Mouse (Mus musculus): ENCODE data around the gene Ifitm2.

Ifitm2 gene

GRCm38 (mm10) chr7:140967862-140968591 is 12.2 kb upstream of the Ifitm2 start:
- no peak for DNase-seq

GRCm38 (mm10) chr7:140966921-140967320 is 11.1 kb upstream of the Ifitm2 start, which contains the start of gene Ifitm1:
TSS of gene Ifitm1 (plus strand) at chr7:140967221.
- DNase-seq, result no peak

DNA sequence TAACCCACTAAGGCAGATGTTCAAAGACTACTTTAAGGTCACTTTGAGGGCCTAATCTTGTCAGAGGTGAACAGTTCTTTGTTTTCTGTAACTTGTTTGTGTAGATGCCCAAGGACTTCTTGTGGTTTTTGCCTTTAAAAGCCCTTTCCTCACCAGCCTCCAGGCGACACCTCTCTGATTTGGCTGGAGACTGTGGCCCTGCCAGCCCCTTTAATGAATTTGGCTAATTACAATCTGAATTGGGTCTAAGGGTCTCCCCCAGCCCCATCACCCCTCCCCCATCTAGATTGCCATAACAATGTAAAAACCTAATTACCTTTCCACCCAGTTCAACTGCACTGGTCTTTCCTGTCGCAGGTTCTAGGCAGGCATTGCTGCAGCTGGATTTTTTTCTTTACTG is 6.9 kb upstream of the Ifitm2 start:
- no peak for DNase-seq

GRCm38 (mm10) chr7:140961416-140961815 is 5.6 kb upstream of the Ifitm2 start:
- no peak for DNase-seq

GRCm38 (mm10) chr7:140960026-140960425 is 4.2 kb upstream of the Ifitm2 start:
- DNase-seq, result no peak

- DNase-seq, result peak; percentile 18 to 29
These were observed 3.6 kb upstream of the Ifitm2 start for GRCm38 (mm10) chr7:140959181-140959901.

DNA sequence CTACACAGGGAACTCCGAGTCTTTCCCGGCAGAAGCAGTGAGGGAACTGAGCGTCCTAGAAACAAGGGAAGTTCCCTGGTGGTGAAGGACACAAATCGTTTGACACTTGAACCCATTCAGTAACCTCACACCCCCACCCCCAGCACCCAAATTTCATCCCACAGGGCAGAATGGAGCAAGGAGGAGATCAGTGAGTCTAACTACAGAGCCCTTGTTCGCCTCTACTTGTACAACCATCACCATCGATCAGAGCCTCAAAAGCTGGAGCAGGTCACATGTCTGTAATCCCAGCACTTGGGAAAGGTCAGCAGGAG is 726 bp upstream of the Ifitm2 start:
- DNase-seq, result no peak

GRCm38 (mm10) chr7:140955342-140955741 is 445 bp downstream of the Ifitm2 start:
- DNase-seq, result no peak

DNA sequence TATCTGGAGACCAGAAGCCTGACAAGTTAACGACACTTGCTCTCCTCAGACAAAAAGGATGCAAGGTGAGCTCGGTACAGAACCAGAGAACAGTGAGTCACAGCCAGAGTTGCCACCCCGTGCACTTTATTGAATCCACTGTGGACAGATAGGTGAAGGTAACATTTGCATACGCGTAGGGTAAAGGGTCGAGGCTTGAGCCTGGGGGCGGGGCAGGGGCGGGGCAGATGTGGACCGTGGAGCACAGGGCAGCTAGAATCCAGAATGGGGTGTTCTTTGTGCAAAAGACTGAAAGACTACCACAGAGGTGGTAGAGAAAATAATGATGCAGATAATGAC is 1.1 kb downstream of the Ifitm2 start:
- DNase-seq, result no peak

DNA sequence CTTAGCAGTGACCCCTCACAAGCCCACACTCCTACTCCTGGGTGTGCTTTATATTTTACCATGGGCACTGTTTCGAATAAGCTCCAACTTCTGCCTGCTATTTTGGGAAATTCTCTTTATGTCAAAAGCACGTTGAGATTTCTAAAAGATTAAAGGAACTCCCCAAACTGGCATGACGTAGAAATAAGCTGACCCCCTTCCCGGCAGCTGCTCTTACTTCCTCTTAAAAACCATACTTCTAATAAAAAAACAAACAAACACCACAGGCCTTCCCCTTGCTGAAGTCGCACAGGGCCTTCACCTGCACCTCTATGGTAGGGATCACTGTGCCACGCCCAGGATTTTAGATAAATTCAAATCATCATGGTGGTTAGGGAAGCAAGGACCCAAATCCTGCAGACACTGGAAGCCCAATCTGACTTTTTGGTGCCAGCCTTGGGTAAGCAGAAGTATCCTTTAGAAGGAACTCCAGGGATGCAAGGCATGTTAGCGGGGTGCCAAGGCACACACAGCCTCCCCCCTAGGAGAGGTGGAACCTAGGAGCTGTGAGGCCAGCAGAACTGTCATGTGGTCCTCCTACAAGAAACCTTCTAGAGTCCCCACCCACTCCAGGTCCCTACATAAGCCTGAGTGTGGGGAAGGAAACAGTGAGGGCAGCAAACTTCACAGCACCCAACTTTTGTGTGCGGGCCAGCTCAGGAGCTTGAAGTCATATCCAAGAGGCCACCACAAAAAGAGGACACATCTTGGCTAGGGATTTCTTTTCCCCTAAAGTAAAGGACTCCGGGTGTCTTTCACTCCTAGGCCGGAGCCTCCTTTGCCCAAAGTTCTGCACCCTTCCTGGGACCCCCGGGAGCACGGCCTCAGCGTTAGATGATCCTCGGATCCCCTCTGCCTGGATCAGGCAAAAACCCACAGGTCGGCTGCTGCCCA is 1.7 kb downstream of the Ifitm2 start:
- no peak for DNase-seq

- DNase-seq, result no peak
These were observed 2.7 kb downstream of the Ifitm2 start for GRCm38 (mm10) chr7:140953133-140953532.

- DNase-seq, result no peak
These were observed 3.3 kb downstream of the Ifitm2 start for GRCm38 (mm10) chr7:140952441-140952840.

DNA sequence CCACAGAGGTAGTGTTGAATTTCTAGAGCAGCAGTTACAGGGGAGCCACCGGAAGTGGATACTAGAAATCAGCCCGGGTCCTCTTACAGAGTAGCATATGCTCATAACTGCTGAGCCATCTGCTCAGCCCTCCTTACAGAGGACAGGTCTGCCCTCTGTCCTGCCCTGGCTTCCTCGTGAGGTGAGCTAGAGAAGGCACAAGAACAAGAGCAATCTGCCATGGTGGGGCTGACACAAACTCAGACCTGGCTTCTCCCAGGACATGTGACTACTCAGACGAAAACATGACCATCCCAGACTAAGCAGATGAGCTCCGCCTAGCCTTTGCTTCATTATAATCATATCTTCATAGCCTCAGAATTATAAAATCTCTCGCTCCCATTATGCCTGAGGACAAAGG is 4.0 kb downstream of the Ifitm2 start:
- DNase-seq, result no peak

GRCm38 (mm10) chr7:140951051-140951450 is 4.7 kb downstream of the Ifitm2 start:
- DNase-seq, result no peak

DNA sequence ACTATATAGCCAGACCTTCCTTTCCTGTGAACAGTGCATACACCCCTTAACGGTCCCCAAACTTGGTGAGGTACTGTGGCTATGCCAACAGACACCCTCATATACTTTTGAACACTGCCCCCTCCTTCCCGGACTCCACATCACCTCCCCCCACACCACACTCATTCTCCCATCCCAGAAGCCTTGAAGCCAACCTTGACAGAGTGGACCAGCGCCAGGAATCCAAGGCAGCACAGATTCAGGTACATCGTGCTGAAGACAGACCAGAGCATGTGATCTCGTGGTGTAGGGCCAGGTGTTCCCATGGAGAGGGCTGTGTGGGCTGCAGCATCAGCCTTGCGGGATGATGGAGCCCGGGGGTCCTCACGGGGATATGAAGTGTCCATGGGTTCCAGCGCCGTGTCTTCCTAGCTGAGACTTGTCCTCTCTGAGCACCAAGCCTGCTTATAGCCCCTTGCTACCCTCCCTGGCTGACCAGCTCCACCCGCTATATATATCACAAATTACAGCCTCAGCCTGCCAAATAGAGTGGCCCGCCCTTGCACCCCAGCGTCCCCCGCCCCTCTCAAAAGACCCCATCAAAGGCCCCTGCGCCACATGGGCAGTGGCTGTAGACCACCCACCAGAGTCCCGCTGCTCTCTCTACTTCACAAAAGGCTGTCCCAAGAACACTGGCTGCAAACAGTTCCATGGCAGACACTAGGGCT is 5.8 kb downstream of the Ifitm2 start, which contains the start of gene Ifitm5:
Gene Ifitm5, minus strand, starts transcription at position 468 of the 707 bp plus-strand sequence.
- DNase-seq, result no peak

DNA sequence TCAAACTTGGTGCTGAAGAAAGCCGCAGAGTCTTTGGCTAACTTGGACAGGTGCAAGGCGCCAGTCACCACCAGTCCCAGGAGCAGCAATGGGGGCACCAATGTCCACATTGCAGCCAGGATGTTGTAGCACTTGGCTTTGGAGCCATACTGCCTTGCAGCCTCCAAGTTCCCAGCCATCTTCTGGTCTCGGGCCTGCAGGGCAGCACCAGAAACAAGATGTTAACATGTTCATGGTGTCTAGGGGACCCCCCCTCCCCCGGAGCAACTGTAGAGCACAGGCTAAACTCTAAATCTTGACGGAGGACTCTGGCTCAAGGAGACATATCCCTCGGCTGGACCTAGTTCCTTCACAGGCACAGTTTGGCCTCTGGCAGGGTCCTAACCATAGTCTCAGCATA is 6.5 kb downstream of the Ifitm2 start:
- DNase-seq, result no peak

DNA sequence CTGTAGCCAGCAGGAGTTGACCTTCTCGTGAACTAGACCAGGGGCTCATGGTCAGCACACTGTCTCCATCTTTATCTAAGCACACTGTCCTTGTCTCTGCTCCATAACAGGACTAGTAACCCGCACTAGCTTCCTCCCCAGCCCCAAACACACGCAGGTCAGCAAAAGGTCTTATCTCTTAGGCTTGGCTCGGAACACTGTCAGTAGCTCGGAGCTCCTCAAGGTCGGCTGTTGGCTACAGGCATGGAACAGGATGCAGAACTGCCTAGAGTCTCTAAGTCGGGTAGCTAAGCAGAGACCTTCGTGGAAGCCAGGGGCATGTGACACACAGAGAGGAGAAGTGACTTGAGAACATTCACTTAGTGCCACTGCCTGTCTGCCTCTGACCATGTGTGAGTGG is 7.6 kb downstream of the Ifitm2 start:
- DNase-seq, result no peak

- DNase-seq, result no peak
These were observed 8.8 kb downstream of the Ifitm2 start for GRCm38 (mm10) chr7:140946980-140947379.

DNA sequence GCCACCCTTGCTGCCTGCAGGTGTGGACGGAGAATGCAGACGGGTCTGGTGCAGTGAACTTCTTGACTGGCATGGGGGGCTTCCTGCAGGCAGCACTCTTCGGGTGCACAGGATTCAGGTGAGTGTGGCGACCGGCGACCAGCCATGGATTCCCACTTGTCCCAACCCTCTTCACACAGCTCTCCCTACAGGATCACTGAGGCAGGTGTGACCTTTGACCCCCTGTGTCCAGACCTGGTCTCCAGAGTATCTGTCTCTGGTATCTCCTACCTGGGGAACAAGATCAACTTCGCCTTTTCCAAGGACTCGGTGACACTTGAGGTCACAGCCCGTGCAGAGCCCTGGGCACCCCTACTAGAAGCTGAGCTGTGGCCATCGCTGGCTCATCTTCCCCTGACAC is 9.5 kb downstream of the Ifitm2 start:
- DNase-seq, result no peak

DNA sequence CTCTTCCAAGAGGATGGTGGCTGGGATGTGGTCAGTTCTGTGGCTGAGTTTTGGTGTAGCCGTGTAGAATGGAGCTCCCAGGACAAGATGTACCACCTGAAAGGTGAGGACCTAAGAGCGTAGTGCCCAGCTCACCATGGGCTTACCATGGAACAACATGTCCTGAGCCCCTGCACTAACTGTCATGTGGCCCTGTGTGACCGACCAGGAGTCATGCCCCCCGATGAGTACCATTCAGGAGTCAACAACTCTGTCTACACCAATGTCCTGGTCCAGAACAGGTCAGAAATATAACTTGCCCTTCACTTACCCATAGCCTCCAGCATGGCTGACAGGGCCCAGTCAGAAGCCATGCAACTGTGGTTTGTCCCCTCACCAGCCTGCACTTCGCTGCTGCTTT is 10.5 kb downstream of the Ifitm2 start:
- no peak for DNase-seq

GRCm38 (mm10) chr7:140944236-140944635 is 11.6 kb downstream of the Ifitm2 start:
- DNase-seq, result no peak

DNA sequence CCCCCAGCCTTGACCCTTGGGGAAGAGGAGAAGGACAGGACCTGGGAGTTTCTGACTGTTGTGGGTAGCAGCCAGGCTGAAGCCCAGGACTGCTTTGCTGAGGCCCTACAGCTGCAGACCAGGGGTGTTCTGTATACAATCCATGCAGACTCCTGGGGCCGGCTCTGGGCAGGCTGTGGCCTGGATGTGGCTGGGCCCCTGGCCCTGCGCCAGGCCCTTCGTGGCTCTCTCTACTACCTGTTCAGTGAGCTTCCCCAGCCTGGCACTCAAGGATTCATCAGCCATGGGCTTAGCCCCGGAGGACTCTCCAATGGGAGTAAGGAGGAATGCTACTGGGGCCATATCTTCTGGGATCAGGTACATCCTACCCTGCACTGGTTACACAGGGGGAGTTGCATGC is 12.4 kb downstream of the Ifitm2 start:
- no peak for DNase-seq

DNA sequence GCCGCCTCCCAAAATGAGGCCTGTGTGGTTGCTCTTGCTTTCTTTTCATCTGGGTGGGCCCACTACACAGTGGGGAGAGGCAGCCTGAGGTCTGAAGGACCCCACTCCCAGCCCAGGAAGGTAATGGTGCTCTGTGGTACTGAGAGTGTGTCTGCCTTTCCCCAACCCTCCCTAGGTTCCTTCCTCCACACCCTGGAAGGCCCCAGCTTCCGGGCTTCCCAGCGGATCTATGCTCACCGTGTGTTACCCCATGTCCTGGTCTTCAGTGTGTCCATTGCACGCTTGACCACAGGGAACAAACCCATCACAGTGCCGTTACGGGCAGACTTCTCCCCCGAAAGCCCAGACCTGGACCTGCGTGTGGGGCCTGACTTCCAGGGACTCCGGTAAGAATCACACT is 13.0 kb downstream of the Ifitm2 start:
- DNase-seq, result no peak

All from cerebellum, postnatal 36 days (tissue).